Mouse (Mus musculus) left cerebral cortex, postnatal 10 days (tissue): ENCODE data around the gene Metrn. TPM values are rescaled to one million over a fixed set of nuclear protein-coding genes. Genes with fewer than 3 reads are reported as not detected.

ENCODE experiments used
- DNase-seq, 2 experiments: peaks; one replicate each; pipeline ENCODE4 v3.0.0; 2021 to 2022; ENCODE audit warnings: low spot score in 2 of 2, mixed read lengths in 1 of 2; ENCODE audit errors: extremely low spot score in 1 of 2
- intact Hi-C: fragments of 180-260 bp; cut with DNase I; formaldehyde crosslinking; loops from one replicate; pipeline ENCODE4 v1.15.1; 2025
- microRNA-seq: library from miRNA; unstranded; fragments of <30 nt; microRNA quantifications from one replicate; pipeline ENCODE4 v1.2.0, GENCODE M21; 2022
- total RNA-seq, 2 experiments: library from RNA; stranded (reverse); gene quantifications; 2 replicates each; pipeline ENCODE4 v1.2.3; 2021

Metrn gene
- total RNA-seq, 2 experiments from 2014 or later: 59.8 to 61.1 TPM

- peak in 1 of 2 experiments; percentile 84 for DNase-seq
Observed at GRCm38 (mm10) chr17:25751446-25751845, 45.5 kb downstream of the Metrn start.

GRCm38 (mm10) chr17:25749314-25749713 is 47.6 kb downstream of the Metrn start:
- no peak for DNase-seq
- intact Hi-C loops: no loop called here

More at GRCm38 (mm10) chr17:25751446-25751845, 45.5 kb downstream of the Metrn start:
- intact Hi-C loops: no loop called here

DNA sequence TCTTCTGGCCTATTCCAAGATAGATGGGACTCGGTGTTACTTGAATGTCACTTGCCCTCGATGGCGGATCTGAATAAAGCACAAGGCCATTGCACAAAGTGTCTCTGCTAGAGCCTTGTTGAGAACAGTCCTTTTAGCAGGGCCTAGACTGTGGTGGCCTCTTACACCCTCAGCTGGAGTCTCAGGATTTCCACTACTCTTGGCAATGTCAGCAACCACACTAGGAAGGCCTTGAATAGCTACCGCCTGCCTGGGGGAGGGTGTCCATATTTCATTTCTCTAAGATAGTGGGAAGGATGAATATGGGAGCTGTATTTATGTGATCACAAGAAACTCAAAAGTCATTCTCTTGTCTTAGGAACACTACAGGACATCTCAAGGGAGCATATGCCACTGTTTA is 48.7 kb downstream of the Metrn start:
- no peak for DNase-seq
- intact Hi-C loops: no loop called here

- intact Hi-C loops: no loop called here
- no peak for DNase-seq
Observed at GRCm38 (mm10) chr17:25744311-25744710, 52.6 kb downstream of the Metrn start.

- intact Hi-C loops: no loop called here
- DNase-seq: no peak
Observed at GRCm38 (mm10) chr17:25743831-25744230, 53.1 kb downstream of the Metrn start.

Small RNAs within 50 kb of the gene (microRNA-seq; reads per million reads assigned to microRNA genes)
- gene Gm25083: not detected
- gene Mir3082: 2.9 reads per million, percentile 2 among the genes with 10 or more reads in this experiment
- gene Mir6966: 4.6 reads per million, percentile 16 among the genes with 10 or more reads in this experiment

Other genes with a start within 250 kb of the Metrn start
- 10 to 100 TPM; 45.3 to 56.2 TPM for gene Sox8, start 226.4 kb downstream of the Metrn start, total RNA-seq
- gene Lmf1, start 218.1 kb downstream of the Metrn start, total RNA-seq: 10 to 100 TPM; 22.2 to 23.4 TPM
- gene Gng13, start 80.0 kb downstream of the Metrn start, total RNA-seq: 10 to 100 TPM; 86.1 to 88.9 TPM
- gene Chtf18, start 69.7 kb downstream of the Metrn start, total RNA-seq: 1 to 10 TPM; 3.0 to 4.8 TPM
- 10 to 100 TPM; 31.9 to 32.4 TPM for gene Rpusd1, start 69.5 kb downstream of the Metrn start, total RNA-seq
- gene Mslnl, start 61.1 kb downstream of the Metrn start, total RNA-seq: not detected
- 1 to 10 TPM; 4.0 to 5.4 TPM for gene Msln, start 42.8 kb downstream of the Metrn start, total RNA-seq
- gene Narfl, start 23.4 kb downstream of the Metrn start, total RNA-seq: 10 to 100 TPM; 26.2 to 26.3 TPM
- gene Haghl, start 11.5 kb downstream of the Metrn start, total RNA-seq: 100 to 1,000 TPM; 132 to 133 TPM
- gene Ccdc78, start 10.6 kb downstream of the Metrn start, total RNA-seq: under 1 TPM in 1 of 2 experiments, not detected in 1; 0.16 TPM
- gene Fam173a, start 4.2 kb downstream of the Metrn start, total RNA-seq: 10 to 100 TPM; 74.3 to 74.9 TPM
- 1 to 10 TPM; 1.7 to 2.3 TPM for gene AC134908.4, start 1.5 kb downstream of the Metrn start, total RNA-seq
- 100 to 1,000 TPM; 306 to 311 TPM for gene Fbxl16, start 11.9 kb upstream of the Metrn start, total RNA-seq
- 10 to 100 TPM; 20.4 to 24.6 TPM for gene Wdr24, start 26.5 kb upstream of the Metrn start, total RNA-seq
- gene Jmjd8, start 31.7 kb upstream of the Metrn start, total RNA-seq: 10 to 100 TPM; 59.9 to 61.5 TPM
- 100 to 1,000 TPM; 168 to 171 TPM for gene Stub1, start 36.3 kb upstream of the Metrn start, total RNA-seq
- gene Rhbdl1, start 40.2 kb upstream of the Metrn start, total RNA-seq: 10 to 100 TPM; 84.5 to 94.2 TPM
- 10 to 100 TPM; 28.7 to 29.9 TPM for gene Gm20683, start 44.6 kb upstream of the Metrn start, total RNA-seq
- gene Rhot2, start 47.7 kb upstream of the Metrn start, total RNA-seq: 10 to 100 TPM; 68.8 to 74.7 TPM
- 10 to 100 TPM; 34.0 to 35.6 TPM for gene Wdr90, start 64.4 kb upstream of the Metrn start, total RNA-seq
- gene Mcrip2, start 71.6 kb upstream of the Metrn start, total RNA-seq: 10 to 100 TPM; 27.7 to 31.4 TPM
- gene Mettl26, start 77.9 kb upstream of the Metrn start, total RNA-seq: 10 to 100 TPM; 34.8 to 36.0 TPM
- gene Wfikkn1, start 83.7 kb upstream of the Metrn start, total RNA-seq: 1 to 10 TPM in 1 of 2 experiments, under 1 TPM in 1; 0.63 to 1.4 TPM
- 10 to 100 TPM; 46.2 to 53.4 TPM for gene Rab40c, start 122.6 kb upstream of the Metrn start, total RNA-seq
- gene Pigq, start 147.8 kb upstream of the Metrn start, total RNA-seq: 100 to 1,000 TPM; 123 to 126 TPM
- not detected for gene Nhlrc4, start 147.8 kb upstream of the Metrn start, total RNA-seq
- gene A930017K11Rik, start 155.4 kb upstream of the Metrn start, total RNA-seq: not detected
- 10 to 100 TPM; 41.5 to 42.5 TPM for gene Capn15, start 188.7 kb upstream of the Metrn start, total RNA-seq